Mouse (Mus musculus): ENCODE data around the gene Cdiptos. TPM values are rescaled to one million over a fixed set of nuclear protein-coding genes. Genes with fewer than 3 reads are reported as not detected.

Cdiptos gene
- polyA plus RNA-seq, 1 experiment, result 2.0 TPM

DNA sequence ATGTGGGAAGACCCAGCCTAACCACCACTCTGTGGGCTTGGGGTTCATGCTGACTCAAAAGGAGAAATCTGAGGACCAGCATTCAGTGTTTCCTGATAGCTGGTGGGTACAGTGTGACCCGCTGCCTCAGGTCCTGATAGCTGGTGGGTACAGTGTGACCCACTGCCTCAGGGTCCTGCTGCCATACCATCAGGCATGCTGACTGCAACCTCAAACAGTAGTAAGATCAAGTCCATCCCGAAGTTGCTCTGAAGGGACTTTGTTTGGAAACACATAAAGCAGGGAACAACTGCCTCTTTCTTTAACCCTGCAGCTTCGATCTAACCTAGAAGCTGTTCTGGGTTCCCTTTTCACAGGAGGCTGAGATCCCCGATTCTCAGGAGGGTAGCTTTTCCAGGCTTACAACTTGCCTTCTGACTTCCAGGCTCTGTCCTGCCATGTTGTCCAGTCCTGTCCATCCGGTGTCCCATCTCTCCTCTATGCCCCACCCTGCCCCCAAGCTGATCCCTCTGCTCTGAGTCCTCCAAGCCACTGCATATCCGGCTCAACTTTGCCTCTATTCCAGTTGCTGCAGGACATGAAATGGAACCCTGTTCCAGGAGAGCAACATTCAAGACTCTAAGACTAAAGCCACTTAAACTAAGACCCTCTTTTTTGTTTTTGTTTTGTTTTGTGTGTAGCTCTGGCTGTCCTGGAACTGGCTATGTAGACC lies 31.6 kb upstream of the Cdiptos start:
- TF ChIP-seq POLR2A (IDR thresholded peaks at IDR 0.05; ENCODE audit: extremely low read depth, insufficient read depth, low read length) (no peak), CTCF (IDR thresholded peaks at IDR 0.05; ENCODE audit: extremely low read depth, insufficient read depth, low read length) (no peak)
- H3K27ac ChIP-seq (ENCODE audit: insufficient read depth, low read length), result no peak overlapping the region
- H3K4me3 ChIP-seq (ENCODE audit: insufficient read depth, low read length), result no peak overlapping the region

GRCm38 (mm10) chr7:127004122-127004875 lies 28.4 kb upstream of the Cdiptos start:
- Histone ChIP-seq H3K27ac (ENCODE audit: insufficient read depth, low read length) (no peak overlapping the region), H3K4me1 (ENCODE audit: control insufficient read depth, insufficient read depth, low read length) (peaks cover 2% of the 10 kb centered on the region; the same call in 1 of the 2 replicates), H3K4me3 (ENCODE audit: insufficient read depth, low read length) (no peak overlapping the region)
- no peak for TF ChIP-seq POLR2A (IDR thresholded peaks at IDR 0.05; ENCODE audit: extremely low read depth, insufficient read depth, low read length)
- TF ChIP-seq CTCF (IDR thresholded peaks at IDR 0.05; ENCODE audit: extremely low read depth, insufficient read depth, low read length), result no peak

More for the DNA sequence above, 31.6 kb upstream of the Cdiptos start:
- peaks cover 2% of the 10 kb centered on the region; the same call in 1 of the 2 replicates for H3K4me1 ChIP-seq (ENCODE audit: control insufficient read depth, insufficient read depth, low read length)

DNA sequence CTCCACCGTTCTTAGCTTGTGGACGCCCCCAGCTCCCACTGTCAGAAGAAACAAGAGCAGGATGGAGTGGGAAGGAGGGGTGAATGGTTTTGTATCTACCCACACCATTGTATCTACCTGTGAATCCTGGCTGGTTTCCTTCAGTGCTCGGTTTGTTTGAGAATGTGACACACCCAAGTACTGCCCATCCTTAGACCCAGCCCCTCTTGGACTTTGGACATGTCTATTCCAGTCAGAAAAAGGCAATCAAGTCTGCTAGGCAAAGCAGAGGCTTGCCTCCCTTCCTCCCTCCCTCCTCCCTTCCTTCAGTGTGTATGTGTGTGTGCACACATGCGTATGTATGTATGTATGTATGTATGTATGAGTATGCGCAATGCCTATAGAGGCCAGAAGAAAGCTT lies 27.7 kb upstream of the Cdiptos start:
- no peaks in the 10 kb centered on the region; the same call in 1 of the 2 replicates for H3K4me1 ChIP-seq (ENCODE audit: control insufficient read depth, insufficient read depth, low read length)
- no peak overlapping the region for H3K27ac ChIP-seq (ENCODE audit: insufficient read depth, low read length)
- no peak overlapping the region for H3K4me3 ChIP-seq (ENCODE audit: insufficient read depth, low read length)
- no peak for TF ChIP-seq CTCF (IDR thresholded peaks at IDR 0.05; ENCODE audit: extremely low read depth, insufficient read depth, low read length)
- TF ChIP-seq POLR2A (IDR thresholded peaks at IDR 0.05; ENCODE audit: extremely low read depth, insufficient read depth, low read length), result no peak

DNA sequence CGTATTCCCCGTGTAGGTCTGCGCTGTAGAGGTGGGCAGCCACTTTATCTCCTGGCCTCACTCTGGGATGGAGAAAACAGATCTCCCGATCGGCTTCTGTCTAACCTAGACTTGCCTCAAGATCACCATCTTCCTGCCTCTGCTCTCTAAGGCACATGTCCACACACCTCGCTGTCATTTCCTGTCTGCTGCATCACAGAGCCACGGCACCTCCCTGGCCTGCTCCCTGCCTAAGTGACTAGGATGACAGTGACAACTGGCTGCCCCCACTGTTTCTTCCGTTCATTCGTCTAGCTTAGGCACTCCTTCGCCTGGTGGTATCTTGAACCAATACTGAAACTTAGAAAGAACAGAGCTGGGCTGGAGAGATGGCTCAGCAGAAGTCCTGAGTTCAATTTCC lies 23.7 kb upstream of the Cdiptos start:
- TF ChIP-seq CTCF (IDR thresholded peaks at IDR 0.05; ENCODE audit: extremely low read depth, insufficient read depth, low read length), result no peak
- no peak for TF ChIP-seq POLR2A (IDR thresholded peaks at IDR 0.05; ENCODE audit: extremely low read depth, insufficient read depth, low read length)
- Histone ChIP-seq H3K4me3 (ENCODE audit: insufficient read depth, low read length) (no peak overlapping the region), H3K4me1 (ENCODE audit: control insufficient read depth, insufficient read depth, low read length) (no peaks in the 10 kb centered on the region), H3K27ac (ENCODE audit: insufficient read depth, low read length) (no peak overlapping the region)

DNA sequence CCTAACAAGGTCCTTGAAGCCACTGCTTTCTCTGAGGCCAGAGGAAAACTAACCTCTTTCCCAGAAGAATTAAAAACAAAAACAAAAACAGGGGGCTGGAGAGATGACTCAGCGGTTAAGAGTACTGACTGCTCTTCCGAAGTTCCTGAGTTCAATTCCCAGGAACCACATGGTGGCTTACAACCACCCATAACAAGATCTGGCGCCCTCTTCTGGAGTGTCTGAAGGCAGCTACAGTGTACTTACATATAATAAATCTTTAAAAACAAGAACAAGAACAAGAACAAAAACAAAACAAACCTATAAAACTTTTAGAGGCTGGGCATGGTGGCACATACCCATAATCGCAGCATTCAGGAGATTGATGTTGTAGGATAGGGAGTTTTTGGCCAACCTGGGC lies 20.6 kb upstream of the Cdiptos start:
- H3K4me1 ChIP-seq (ENCODE audit: control insufficient read depth, insufficient read depth, low read length), result no peaks in the 10 kb centered on the region
- H3K4me3 ChIP-seq (ENCODE audit: insufficient read depth, low read length), result no peak overlapping the region
- no peak overlapping the region for H3K27ac ChIP-seq (ENCODE audit: insufficient read depth, low read length)
- no peak for TF ChIP-seq CTCF (IDR thresholded peaks at IDR 0.05; ENCODE audit: extremely low read depth, insufficient read depth, low read length)

GRCm38 (mm10) chr7:126988816-126989215 lies 12.9 kb upstream of the Cdiptos start:
- Histone ChIP-seq H3K27ac (ENCODE audit: insufficient read depth, low read length) (no peak overlapping the region), H3K4me1 (ENCODE audit: control insufficient read depth, insufficient read depth, low read length) (no peaks in the 10 kb centered on the region), H3K4me3 (ENCODE audit: insufficient read depth, low read length) (no peak overlapping the region)
- TF ChIP-seq POLR2A (IDR thresholded peaks at IDR 0.05; ENCODE audit: extremely low read depth, insufficient read depth, low read length) (no peak), CTCF (IDR thresholded peaks at IDR 0.05; ENCODE audit: extremely low read depth, insufficient read depth, low read length) (no peak)

DNA sequence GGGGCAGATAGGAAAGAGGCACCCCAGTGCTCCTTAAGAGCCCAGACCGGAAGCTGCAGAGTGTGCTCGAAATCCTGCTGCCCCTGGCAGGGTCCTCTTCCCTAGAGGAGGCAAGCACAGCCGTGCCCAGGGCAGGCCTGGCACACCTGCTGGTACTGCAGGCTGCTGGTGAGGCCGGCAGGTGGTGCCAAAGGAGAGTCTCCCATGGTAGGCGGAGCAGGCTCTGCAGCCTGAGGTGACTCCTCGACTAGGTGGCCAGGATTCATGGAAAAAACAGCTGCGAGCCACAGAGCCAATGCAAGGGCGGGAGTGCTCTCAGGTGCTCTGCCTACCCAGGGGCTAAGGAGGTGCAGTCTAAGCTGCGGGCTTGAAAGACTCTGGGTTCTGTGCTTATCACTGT lies 10.4 kb upstream of the Cdiptos start:
- Histone ChIP-seq H3K4me1 (ENCODE audit: control insufficient read depth, insufficient read depth, low read length) (no peaks in the 10 kb centered on the region), H3K27ac (ENCODE audit: insufficient read depth, low read length) (no peak overlapping the region), H3K4me3 (ENCODE audit: insufficient read depth, low read length) (no peak overlapping the region)
- TF ChIP-seq POLR2A (IDR thresholded peaks at IDR 0.05; ENCODE audit: extremely low read depth, insufficient read depth, low read length) (no peak), CTCF (IDR thresholded peaks at IDR 0.05; ENCODE audit: extremely low read depth, insufficient read depth, low read length) (peak; percentile 49)

DNA sequence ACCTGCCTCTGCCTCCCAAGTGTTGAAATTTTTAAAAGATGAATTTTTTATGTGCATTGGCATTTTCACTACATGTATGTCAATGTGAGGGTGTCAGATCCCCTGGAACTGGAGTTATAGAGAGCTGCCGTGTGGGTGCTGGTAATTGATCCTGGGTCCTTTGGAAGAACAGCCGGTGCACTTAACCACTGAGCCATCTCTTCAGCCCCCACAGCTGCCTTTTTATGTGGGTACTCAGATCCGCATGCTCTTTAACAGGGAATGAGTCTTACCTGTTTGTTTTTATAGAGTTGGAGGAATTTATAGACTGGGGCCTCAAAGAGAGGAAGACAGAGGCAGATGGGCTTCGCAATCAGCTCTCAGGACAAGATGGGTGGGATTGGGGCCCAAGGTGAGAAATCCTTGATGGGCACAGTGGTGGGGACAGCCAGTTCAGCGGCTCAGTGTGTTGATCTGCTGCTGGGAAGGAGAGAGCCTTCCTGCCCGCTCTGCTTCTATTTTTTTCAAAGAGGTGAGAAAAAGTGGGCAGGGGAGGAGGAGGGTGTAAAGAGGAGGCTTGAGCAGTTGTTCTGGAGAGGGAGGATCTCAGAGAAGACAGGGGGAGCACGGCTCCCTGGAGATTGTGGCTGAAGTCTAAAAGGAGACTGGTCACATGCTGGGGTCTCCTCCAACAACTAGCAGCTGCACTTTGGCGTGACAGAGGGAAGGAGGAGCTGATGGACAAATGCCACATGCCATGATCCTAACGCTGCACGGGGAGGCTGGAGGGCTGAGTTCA lies 9.0 kb upstream of the Cdiptos start:
- Histone ChIP-seq H3K4me3 (ENCODE audit: insufficient read depth, low read length) (no peak overlapping the region), H3K4me1 (ENCODE audit: control insufficient read depth, insufficient read depth, low read length) (no peaks in the 10 kb centered on the region), H3K27ac (ENCODE audit: insufficient read depth, low read length) (no peak overlapping the region)
- TF ChIP-seq POLR2A (IDR thresholded peaks at IDR 0.05; ENCODE audit: extremely low read depth, insufficient read depth, low read length), result no peak
- no peak for TF ChIP-seq CTCF (IDR thresholded peaks at IDR 0.05; ENCODE audit: extremely low read depth, insufficient read depth, low read length)

- Histone ChIP-seq H3K4me3 (ENCODE audit: insufficient read depth, low read length) (no peak overlapping the region), H3K27ac (ENCODE audit: insufficient read depth, low read length) (no peak overlapping the region), H3K4me1 (ENCODE audit: control insufficient read depth, insufficient read depth, low read length) (0 out of 2 replicates have a peak, but pooled peaks cover 1% of the 10 kb centered on the region)
- TF ChIP-seq CTCF (IDR thresholded peaks at IDR 0.05; ENCODE audit: extremely low read depth, insufficient read depth, low read length) (no peak), POLR2A (IDR thresholded peaks at IDR 0.05; ENCODE audit: extremely low read depth, insufficient read depth, low read length) (no peak)
These were observed 7.2 kb upstream of the Cdiptos start for GRCm38 (mm10) chr7:126983113-126983512.

Data from cortical plate, adult 2 months (tissue).